Mouse (Mus musculus): ENCODE measurements around the gene Tmcc3.

Gene Tmcc3

GRCm38 (mm10) chr10:94505248-94505772, 193.6 kb downstream of the Tmcc3 start:
- in situ Hi-C loops (cut with MboI; ENCODE audit: unreplicated experiment in 2 of 2): no loop called here

- in situ Hi-C loops (cut with MboI; ENCODE audit: unreplicated experiment in 2 of 2): no loop called here
Measured at GRCm38 (mm10) chr10:94508863-94509262, 197.1 kb downstream of the Tmcc3 start.

DNA sequence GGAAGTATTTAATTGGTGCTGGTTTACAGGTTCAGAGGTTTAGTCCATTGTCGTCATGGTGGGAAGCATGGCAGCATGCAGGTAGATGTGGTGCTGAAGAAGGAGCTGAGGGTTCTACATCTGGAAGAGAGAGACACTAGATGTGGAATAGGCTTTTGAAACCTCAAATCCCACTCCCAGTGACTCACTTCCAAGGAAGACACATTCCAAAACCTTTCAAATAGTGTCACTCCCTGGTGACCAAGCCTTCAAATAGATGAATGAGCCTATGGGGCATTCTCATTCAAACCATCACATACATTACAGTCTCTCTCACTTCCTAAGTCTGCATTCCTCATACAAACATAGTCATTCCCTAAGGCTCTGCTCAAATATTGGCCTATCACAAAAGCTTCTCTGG, 201.0 kb downstream of the Tmcc3 start:
- in situ Hi-C loops (cut with MboI; ENCODE audit: unreplicated experiment in 2 of 2): no loop called here

- in situ Hi-C loops (cut with MboI; ENCODE audit: unreplicated experiment in 2 of 2): no loop called here
Measured at GRCm38 (mm10) chr10:94514091-94514505, 202.3 kb downstream of the Tmcc3 start.

DNA sequence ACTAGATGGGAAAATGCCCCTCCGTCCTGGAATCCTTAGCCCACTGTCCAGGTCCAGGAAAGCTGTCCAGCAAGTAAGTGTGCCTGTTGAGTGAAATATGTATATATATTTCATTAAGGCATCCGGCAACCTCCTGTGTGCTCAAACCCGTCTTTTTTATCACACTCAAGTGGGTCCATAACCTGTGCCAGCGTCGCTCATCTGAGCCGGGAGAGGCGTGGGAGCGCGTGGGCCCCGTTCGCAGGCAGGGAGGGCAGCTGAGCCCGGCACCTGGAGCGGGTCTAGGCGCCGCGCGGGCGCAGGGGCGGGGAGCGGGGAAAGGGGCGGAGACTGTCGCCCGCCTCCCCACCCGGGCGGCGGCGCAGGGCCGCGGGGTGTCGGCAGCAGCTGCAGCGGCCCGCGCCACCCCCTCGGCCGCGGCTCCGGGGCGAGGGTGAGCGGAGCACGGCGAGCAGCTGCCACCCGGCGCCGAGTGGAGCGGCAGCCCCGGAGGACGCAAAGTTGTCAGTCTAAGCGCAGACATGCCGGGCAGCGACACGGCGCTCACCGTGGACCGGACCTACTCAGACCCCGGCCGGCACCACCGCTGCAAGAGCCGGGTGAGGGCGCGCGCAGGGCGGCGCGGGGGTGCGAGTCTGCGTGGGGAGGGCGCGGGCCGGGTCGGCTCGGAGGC, 202.9 kb downstream of the Tmcc3 start:
- in situ Hi-C loops (cut with MboI; ENCODE audit: unreplicated experiment in 2 of 2): no loop called here

GRCm38 (mm10) chr10:94515179-94515545, 203.4 kb downstream of the Tmcc3 start:
- in situ Hi-C loops (cut with MboI; ENCODE audit: unreplicated experiment in 2 of 2): no loop called here

- in situ Hi-C loops (cut with MboI; ENCODE audit: unreplicated experiment in 2 of 2): no loop called here
Measured at GRCm38 (mm10) chr10:94515583-94515982, 203.8 kb downstream of the Tmcc3 start.

DNA sequence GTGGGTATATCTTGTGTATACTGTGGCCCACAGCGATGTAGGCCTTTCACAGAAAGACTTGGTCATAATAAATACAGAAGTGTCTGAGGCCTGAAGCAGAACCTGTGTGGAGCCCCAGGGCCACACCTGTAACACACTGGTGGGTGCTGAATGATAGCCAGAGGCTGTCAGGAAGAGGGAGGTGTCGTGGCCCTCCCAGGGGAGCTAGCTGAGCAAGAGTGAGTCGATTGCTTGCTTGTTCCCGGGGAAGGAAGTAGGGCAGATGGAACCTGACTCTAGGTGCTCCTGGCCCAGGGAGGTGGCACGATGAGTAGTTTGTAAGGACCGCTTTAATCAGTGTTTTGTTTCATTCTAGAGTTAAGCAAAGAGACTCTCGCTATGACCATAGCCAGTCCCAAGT, 208.1 kb downstream of the Tmcc3 start:
- in situ Hi-C loops (cut with MboI; ENCODE audit: unreplicated experiment in 2 of 2): no loop called here

GRCm38 (mm10) chr10:94520306-94521106, 208.8 kb downstream of the Tmcc3 start:
- in situ Hi-C loops (cut with MboI; ENCODE audit: unreplicated experiment in 2 of 2): no loop called here

GRCm38 (mm10) chr10:94521107-94521401, 209.3 kb downstream of the Tmcc3 start:
- in situ Hi-C loops (cut with MboI; ENCODE audit: unreplicated experiment in 2 of 2): no loop called here

GRCm38 (mm10) chr10:94521776-94522175, 210.0 kb downstream of the Tmcc3 start:
- in situ Hi-C loops (cut with MboI; ENCODE audit: unreplicated experiment in 2 of 2): no loop called here

DNA sequence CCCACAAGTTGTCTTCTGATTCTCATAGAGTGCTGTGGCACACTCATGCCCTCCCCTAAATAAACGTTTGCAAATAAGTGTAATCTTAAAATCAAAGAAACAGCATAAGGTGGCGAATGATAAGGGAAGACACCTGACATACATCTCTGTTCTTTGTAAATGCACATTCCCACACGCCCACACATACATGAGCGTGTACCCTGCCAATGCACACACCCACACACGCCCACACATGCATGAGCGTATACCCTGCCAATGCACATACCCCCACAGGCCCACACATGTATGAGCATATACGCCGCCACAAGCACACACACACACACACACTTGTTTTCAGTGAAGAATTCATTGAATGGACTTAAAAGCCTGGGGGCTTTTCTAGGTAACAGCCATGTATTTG, 211.5 kb downstream of the Tmcc3 start:
- in situ Hi-C loops (cut with MboI; ENCODE audit: unreplicated experiment in 2 of 2): no loop called here

GRCm38 (mm10) chr10:94523711-94524156, 212.0 kb downstream of the Tmcc3 start:
- in situ Hi-C loops (cut with MboI; ENCODE audit: unreplicated experiment in 2 of 2): no loop called here

- in situ Hi-C loops (cut with MboI; ENCODE audit: unreplicated experiment in 2 of 2): loop anchor here in 1 of 2 experiments (25.0 kb wide), 1 partner anchor 1488 kb away; no protein-coding TSS in a partner anchor
Measured at GRCm38 (mm10) chr10:94524966-94525365, 213.2 kb downstream of the Tmcc3 start.

DNA sequence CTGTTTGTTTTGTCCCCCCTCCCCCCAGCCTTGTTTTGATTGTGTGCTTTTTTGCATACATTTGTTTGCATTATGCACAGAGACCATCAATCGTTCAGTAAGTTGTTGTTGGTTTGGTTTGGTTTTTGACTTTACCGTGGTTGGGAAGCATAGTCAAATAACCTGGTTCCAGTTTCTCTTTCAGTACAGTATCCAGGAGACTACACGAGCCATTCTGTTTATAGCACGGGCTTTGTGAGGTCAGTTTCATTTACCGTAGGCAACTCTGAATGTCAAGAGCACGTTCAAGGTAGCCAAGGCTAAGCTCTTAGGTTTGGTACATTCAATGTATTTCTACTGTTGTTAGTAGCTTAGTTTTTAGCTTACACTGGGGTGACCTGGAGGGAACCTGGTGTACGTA, 214.0 kb downstream of the Tmcc3 start:
- in situ Hi-C loops (cut with MboI; ENCODE audit: unreplicated experiment in 2 of 2): loop anchor here in 1 of 2 experiments (25.0 kb wide), 1 partner anchor 1488 kb away; no protein-coding TSS in a partner anchor

- in situ Hi-C loops (cut with MboI; ENCODE audit: unreplicated experiment in 2 of 2): loop anchor here in 1 of 2 experiments (25.0 kb wide), 1 partner anchor 1490 kb away; no protein-coding TSS in a partner anchor
Measured at GRCm38 (mm10) chr10:94526834-94527233, 215.1 kb downstream of the Tmcc3 start.

DNA sequence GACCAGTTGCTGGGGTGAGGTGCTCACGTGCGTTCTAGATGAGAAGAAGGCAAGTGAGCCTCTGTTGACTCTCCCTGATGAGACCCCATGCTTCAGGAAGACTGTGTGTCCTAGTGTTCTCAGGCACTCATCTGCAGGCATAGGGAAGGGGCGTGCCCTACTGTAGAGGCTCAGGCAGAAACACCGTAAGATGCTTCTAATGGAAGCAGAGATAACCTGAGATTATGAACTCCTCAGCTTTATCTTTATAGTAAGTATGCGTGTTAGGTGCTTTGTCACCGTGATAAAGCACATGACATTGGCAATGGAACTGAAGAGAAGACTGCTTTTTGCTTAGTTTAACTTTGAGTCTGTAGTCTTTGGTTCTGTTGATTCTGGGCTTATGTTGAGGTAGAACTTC, 215.5 kb downstream of the Tmcc3 start:
- in situ Hi-C loops (cut with MboI; ENCODE audit: unreplicated experiment in 2 of 2): loop anchor here in 1 of 2 experiments (25.0 kb wide), 1 partner anchor 1490 kb away; no protein-coding TSS in a partner anchor

GRCm38 (mm10) chr10:94530079-94530478, 218.3 kb downstream of the Tmcc3 start:
- in situ Hi-C loops (cut with MboI; ENCODE audit: unreplicated experiment in 2 of 2): loop anchor here in 1 of 2 experiments (25.0 kb wide), 1 partner anchor 1493 kb away; no protein-coding TSS in a partner anchor

DNA sequence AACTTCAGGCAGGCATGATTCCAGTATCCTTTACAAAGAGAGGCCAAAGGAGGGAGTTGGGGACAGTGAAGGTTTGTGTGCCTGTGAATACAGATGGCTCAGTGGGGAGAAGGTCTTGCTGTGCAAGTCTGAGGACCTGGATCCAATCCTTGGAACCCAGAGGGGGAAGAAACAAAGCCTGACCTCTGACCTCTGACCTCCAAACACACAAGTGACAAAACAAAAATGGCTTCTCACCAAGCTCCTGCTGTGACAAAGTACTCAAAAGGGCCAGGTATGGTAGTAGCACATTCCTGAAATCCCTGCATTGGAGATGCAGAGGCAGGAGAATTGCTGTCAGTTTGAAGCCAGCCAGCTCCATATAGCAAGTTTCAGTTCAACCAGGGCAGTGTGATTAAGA, 219.7 kb downstream of the Tmcc3 start:
- in situ Hi-C loops (cut with MboI; ENCODE audit: unreplicated experiment in 2 of 2): loop anchor here in 1 of 2 experiments (25.0 kb wide), 1 partner anchor 1494 kb away; no protein-coding TSS in a partner anchor

GRCm38 (mm10) chr10:94533081-94533724, 221.5 kb downstream of the Tmcc3 start:
- in situ Hi-C loops (cut with MboI; ENCODE audit: unreplicated experiment in 2 of 2): loop anchor here in 1 of 2 experiments (25.0 kb wide), 1 partner anchor 1496 kb away; no protein-coding TSS in a partner anchor

DNA sequence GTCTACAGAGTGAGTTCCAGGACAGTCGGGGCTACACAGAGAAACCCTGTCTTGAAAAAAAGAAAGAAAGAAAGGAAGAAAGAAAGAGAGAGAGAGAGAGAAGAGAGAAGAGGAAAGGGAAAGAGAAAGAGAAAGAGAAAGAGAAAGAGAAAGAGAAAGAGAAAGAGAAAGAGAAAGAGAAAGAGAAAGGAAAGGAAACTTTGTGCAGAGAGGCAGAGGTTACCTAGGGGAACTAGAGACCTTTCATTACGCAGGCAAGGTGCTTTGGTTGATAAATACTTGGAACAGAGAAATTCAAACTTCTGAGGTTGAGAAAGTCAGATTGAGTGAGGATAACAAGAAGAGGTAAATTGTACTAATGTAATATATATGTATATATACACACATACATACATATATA, 226.9 kb downstream of the Tmcc3 start:
- in situ Hi-C loops (cut with MboI; ENCODE audit: unreplicated experiment in 2 of 2): loop anchor here in 1 of 2 experiments (25.0 kb wide), 1 partner anchor 1501 kb away; no protein-coding TSS in a partner anchor
